Mouse (Mus musculus) thymus, postnatal 4 days (tissue): ENCODE data around the gene Efna3.

Experiments
- DNase-seq: peaks from one replicate; pipeline ENCODE4 v3.0.0; 2021

Gene Efna3

DNA sequence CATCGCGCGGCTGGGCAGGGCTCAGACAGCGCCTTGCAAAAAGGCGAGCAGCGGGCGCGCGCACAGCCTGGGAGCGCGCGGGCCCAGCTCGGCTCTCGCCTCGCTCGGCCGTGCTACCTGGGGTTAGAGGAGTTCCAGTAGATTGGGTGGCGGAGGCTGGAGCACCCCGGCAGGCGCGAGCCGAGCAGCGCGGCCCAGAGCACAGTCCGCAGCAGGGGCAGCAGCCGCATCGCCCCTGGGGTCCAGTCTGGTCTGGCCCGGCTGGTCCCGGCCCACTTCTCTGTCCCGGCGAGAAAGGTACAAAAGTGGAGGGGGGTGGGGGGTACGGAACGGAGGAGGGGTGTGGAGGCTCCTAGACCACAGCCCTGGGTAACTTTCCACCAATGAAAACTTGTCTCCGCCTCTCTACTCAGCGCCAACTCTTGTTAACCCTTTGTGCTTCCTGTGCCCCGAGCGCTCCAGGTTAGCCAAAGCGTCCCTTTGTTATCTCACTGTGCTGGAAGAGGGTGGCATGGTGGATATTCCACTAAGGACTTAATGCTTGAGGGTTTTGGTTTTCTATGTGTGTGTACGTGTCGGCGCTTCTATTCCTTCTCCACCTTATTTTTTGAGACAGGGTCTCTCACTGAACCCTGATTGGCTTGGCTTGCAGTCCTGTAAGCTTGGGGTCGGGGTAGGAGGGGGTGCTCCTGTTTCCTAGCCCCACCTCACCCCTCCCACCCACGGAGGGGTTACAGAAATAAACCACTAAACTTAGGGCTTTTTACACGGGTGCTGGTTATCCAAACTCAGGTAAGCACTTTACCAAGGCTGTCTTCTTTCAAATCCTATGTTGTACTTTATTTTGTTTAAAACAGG is 15.2 kb upstream of the Efna3 start, which contains the start of gene Efna4:
TSS of gene Efna4 (minus strand) at position 308 of the 858 bp plus-strand sequence.
- DNase-seq: peak; percentile 77

DNA sequence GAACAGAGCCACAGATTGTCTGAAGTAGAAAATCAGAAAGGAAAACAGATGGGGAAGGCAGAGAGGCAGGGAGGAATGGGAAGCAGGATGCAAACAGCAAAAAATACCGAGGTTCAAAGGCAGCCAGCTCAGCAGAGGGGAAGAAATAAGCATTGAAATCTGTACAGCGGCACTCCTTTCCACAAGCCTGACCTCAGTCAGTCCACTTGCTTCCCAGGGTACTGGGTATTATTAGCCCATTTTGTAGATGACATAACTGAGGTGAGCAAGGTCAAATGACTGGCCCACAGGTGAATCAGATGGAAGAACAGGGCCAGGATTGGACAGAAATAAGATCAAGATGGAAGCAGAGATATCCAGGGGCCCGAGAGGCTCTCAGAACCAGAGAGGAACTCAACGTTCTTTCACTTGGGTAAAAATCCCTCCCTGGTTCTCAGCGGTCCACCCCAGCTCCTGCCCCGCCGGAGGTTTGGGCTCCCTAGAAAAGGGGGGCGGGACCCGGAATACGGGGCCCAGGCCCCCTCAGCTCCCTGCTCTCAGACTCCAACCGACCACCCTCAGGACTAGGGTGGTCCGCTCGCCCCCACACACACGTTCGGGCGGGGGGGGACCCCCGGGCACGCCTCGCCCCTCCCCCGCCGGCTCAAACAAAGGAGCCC is 14.4 kb upstream of the Efna3 start:
- DNase-seq: no peak

- DNase-seq: no peak
These were observed 13.8 kb upstream of the Efna3 start for GRCm38 (mm10) chr3:89336529-89336928.

- no peak for DNase-seq
These were observed 10.3 kb upstream of the Efna3 start for GRCm38 (mm10) chr3:89333053-89333452.

- DNase-seq: no peak
These were observed 9.7 kb upstream of the Efna3 start for GRCm38 (mm10) chr3:89332476-89332875.

DNA sequence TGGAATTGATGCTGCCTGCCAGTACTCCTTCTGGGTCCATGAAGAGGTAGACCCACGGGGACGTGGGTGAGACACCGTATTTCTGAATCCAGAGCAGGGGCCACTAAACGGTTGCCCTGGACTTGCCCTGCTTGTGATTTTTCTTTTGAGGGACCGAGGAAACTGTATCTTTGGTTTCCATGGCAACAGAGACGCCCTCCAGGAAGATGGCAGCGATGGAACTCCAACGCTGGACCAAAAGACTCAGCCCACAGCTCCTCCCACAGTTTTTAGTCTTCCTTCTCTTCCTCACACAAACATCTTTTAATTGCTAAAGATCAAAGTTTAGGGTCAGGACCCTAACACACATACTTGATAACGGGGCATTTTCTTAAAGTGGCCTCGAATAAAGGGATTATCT is 9.2 kb upstream of the Efna3 start:
- DNase-seq: no peak

- no peak for DNase-seq
These were observed 8.8 kb upstream of the Efna3 start for GRCm38 (mm10) chr3:89331561-89331960.

DNA sequence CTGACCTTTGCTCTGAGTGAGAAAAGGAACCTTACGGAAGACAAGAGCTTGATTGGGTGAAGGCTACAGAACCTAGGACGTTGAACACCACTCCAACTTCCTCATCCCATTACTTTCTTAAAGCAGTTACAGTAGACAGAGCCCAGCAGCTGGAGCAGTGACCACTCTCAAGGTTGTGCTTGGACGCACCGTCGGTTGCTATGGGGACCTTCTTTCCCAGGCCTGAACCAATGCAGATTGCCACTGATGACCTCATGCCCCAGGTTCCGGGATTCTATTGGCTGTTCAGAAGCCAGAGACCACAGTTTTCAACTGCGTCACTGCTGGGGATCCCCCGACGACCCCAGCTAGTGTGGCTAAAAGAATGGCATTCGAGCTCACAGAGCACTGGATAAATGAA is 8.2 kb upstream of the Efna3 start:
- DNase-seq: no peak

- no peak for DNase-seq
These were observed 7.6 kb upstream of the Efna3 start for GRCm38 (mm10) chr3:89330346-89330745.

- DNase-seq: no peak
These were observed 5.9 kb upstream of the Efna3 start for GRCm38 (mm10) chr3:89328623-89329022.

DNA sequence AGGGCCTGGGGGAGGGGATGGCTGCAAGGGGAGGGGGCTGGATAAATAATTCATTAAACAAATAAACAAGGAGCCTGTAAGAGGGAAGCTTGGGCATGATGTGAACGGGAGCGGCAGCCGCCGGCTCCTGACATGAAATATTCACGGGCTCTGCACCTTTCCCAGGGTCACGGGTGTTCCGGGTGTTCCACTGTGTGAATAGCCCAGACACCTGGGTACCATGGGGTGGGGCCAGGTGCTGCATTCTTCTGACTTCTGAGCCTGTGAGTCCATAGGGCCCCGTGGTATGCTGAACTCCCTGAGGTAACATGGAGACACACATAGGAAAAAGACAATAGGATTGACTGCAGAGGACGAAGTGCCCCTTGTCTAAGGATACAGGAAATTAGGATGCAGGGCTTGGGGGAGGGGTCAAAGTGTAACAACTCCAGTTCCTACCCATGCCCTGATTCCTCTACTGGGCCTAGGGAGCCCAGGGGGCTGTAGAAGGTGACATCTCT is 4.7 kb upstream of the Efna3 start:
- no peak for DNase-seq

- no peak for DNase-seq
These were observed 3.1 kb upstream of the Efna3 start for GRCm38 (mm10) chr3:89325882-89326281.

DNA sequence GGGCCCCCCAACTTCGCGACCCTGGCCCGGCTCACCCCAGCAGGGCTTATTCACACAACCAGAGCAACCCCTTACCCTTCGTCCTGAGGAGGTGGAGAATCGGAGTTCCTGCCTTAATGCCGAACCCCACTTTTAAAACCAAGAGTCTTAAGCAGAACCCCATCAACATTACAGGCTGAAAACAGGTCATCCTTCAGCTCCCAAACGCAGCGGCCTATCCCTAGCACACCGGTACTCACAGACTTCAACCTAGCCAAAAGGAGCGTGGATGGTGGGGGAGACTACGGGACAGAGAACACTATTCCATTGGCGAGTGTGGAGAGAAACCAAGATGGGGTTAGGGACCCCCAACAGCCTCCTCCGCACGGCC is 649 bp downstream of the Efna3 start:
- DNase-seq: no peak

GRCm38 (mm10) chr3:89321183-89322130 is 1.3 kb downstream of the Efna3 start:
- DNase-seq: peak; percentile 41

- peak; percentile 56 for DNase-seq
These were observed 2.1 kb downstream of the Efna3 start for GRCm38 (mm10) chr3:89320581-89321182.

DNA sequence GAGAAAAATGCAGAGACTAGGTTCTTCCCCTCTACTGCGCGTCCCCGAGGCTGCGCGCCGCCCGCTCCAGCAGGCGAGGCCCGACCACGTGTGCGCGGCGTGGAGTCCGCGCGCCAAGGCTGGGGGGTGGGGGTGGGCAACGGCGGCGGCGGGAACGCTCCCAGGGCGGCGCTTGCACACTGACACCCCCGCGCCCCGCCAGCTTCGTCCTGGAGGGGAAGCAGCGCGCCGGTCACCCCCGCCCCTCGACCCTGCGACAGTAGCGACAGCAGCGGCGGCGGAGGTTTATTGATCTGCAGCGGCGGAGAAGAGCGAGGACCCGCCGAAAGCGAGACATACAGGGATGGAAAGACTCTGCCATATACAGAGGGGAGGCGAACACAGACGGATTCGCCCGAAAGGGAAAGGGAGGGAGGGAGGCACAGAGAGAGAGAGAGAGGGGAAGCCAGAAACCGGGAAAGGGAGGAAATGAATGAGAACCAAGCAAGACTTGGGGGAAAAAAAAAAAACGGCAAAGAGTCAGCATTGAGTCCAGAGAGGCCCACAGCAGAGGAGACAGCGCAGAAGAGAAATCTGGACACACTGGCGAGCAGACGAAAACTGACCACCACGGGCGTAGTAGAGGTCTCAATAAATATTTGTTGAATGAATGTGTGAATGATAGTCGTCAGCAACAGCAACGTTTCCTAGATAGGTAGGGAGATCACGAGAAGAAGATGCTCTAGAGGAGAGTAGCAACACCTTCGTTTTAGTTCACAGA is 3.0 kb downstream of the Efna3 start:
- peak; percentile 59 for DNase-seq

- no peak for DNase-seq
These were observed 3.7 kb downstream of the Efna3 start for GRCm38 (mm10) chr3:89318971-89319590.

GRCm38 (mm10) chr3:89318316-89318715 is 4.4 kb downstream of the Efna3 start:
- DNase-seq: no peak

- no peak for DNase-seq
These were observed 5.5 kb downstream of the Efna3 start for GRCm38 (mm10) chr3:89317246-89317645.

- peak; percentile 81 for DNase-seq
These were observed 5.9 kb downstream of the Efna3 start for GRCm38 (mm10) chr3:89316833-89317232.
